Mouse (Mus musculus) neural tube, embryonic 15.5 days (tissue): ENCODE measurements around the gene Mbd3l2. TPM values are rescaled to one million over a fixed set of nuclear protein-coding genes. Genes with fewer than 3 reads are reported as not detected.
"Not testable (repeated sequence)": the region's sequence is repeated elsewhere in the genome, so short reads cannot be mapped to it uniquely, and the experiment has no call there.

Experiments
- ATAC-seq: fragments of 200-750 bp; cut with Nextera tagmentation; 2 replicates; pipeline ENCODE4 v1.8.0; 2017; ENCODE audit warnings: mild to moderate bottlenecking, moderate TSS enrichment, moderate library complexity; ENCODE audit not compliant: low FRiP score
- H3K27ac ChIP-seq: fragments of 300-500 bp; sonication (generic); replicated peaks from 2 replicates; pipeline ENCODE4 v1.5.1; 2015; ENCODE audit warnings: mild to moderate bottlenecking, inconsistent platforms
- H3K27me3 ChIP-seq: fragments of 300-500 bp; sonication (generic); replicated peaks from 2 replicates; pipeline ENCODE4 v1.6.1; 2015; ENCODE audit warnings: inconsistent platforms
- H3K36me3 ChIP-seq: fragments of 300-500 bp; sonication (generic); 2 replicates; pipeline ENCODE4 v1.6.1; 2015; ENCODE audit warnings: inconsistent platforms
- H3K4me1 ChIP-seq: fragments of 300-500 bp; sonication (generic); 2 replicates; pipeline ENCODE4 v1.6.1; 2015; ENCODE audit warnings: inconsistent platforms
- H3K4me2 ChIP-seq: fragments of 300-500 bp; sonication (generic); 2 replicates; pipeline ENCODE4 v1.6.1; 2015; ENCODE audit warnings: inconsistent platforms, mild to moderate bottlenecking, moderate library complexity
- H3K4me3 ChIP-seq: fragments of 300-500 bp; sonication (generic); replicated peaks from 2 replicates; pipeline ENCODE4 v1.5.1; 2015; ENCODE audit warnings: mild to moderate bottlenecking, inconsistent platforms
- H3K9ac ChIP-seq: fragments of 300-500 bp; sonication (generic); replicated peaks from 2 replicates; pipeline ENCODE4 v1.6.1; 2015; ENCODE audit warnings: mild to moderate bottlenecking, inconsistent platforms
- H3K9me3 ChIP-seq: fragments of 300-500 bp; sonication (generic); replicated peaks from 2 replicates; pipeline ENCODE4 v1.6.1; 2016; ENCODE audit warnings: inconsistent platforms
- WGBS: fragments of 180-500 bp; shearing (Covaris S2); methylation state at CpG from one replicate; pipeline ENCODE4 v1.1.7; 2015; ENCODE audit warnings: mixed read lengths; 5-methylcytosine and 5-hydroxymethylcytosine counted together
- polyA plus RNA-seq: library from polyadenylated mRNA; unstranded; fragments of >200 nt; fragmentation: Nextera tagmentation; extraction: Ambion mirVana; gene quantifications from 2 replicates; pipeline ENCODE4 v1.2.1, GENCODE M21; 2015

The Mbd3l2 gene
- polyA plus RNA-seq: not detected in 2 replicates

GRCm38 (mm10) chr9:18430354-18430753 lies at the start of gene Mbd3l2:
Mbd3l2 (plus strand) TSS chr9:18430654.
- Histone ChIP-seq H3K4me1 (no peaks in the 10 kb centered on the region), H3K27ac (no peak within 1 kb of the TSS), H3K36me3 (no peaks in the 10 kb centered on the region), H3K4me2 (no peak within 1 kb of the TSS), H3K4me3 (no peak within 1 kb of the TSS), H3K9me3 (no peaks in the 10 kb centered on the region), H3K9ac (no peak within 1 kb of the TSS), H3K27me3 (no peaks in the 10 kb centered on the region)
- ATAC-seq: no peak

- no peaks in the 10 kb centered on the region for H3K9me3 ChIP-seq
- 37% methylated on average over 6 of the region's 6 CpGs for WGBS
- no peaks in the 10 kb centered on the region for H3K27me3 ChIP-seq
- H3K9ac ChIP-seq: no peak overlapping the region
- H3K4me3 ChIP-seq: no peak overlapping the region
- H3K36me3 ChIP-seq: no peaks in the 10 kb centered on the region
- H3K27ac ChIP-seq: no peak overlapping the region
- no peak overlapping the region for H3K4me2 ChIP-seq
- ATAC-seq: no peak
- no peaks in the 10 kb centered on the region for H3K4me1 ChIP-seq
Observed at GRCm38 (mm10) chr9:18385782-18386181, 44.7 kb upstream of the Mbd3l2 start.

- Histone ChIP-seq H3K27ac (no peak overlapping the region), H3K9ac (no peak overlapping the region), H3K9me3 (no peaks in the 10 kb centered on the region), H3K4me3 (no peak overlapping the region), H3K4me2 (no peak overlapping the region), H3K36me3 (no peaks in the 10 kb centered on the region), H3K4me1 (no peaks in the 10 kb centered on the region), H3K27me3 (no peaks in the 10 kb centered on the region)
- ATAC-seq: no peak
- 63% methylated on average over 1 of the region's 1 CpGs for WGBS
Observed at GRCm38 (mm10) chr9:18399629-18400028, 30.8 kb upstream of the Mbd3l2 start.

GRCm38 (mm10) chr9:18402895-18403294 lies 27.6 kb upstream of the Mbd3l2 start, which contains the start of gene Naalad2:
Naalad2 (minus strand) TSS chr9:18402995.
- 82% methylated on average over 2 of the region's 2 CpGs for WGBS
- H3K36me3 ChIP-seq, H3K9ac ChIP-seq, H3K9me3 ChIP-seq, H3K4me3 ChIP-seq, H3K27me3 ChIP-seq, ATAC-seq, H3K4me1 ChIP-seq, H3K27ac ChIP-seq, H3K4me2 ChIP-seq: not testable (repeated sequence)

GRCm38 (mm10) chr9:18404118-18404517 lies 26.3 kb upstream of the Mbd3l2 start, which contains the start of gene Ubtfl1:
Ubtfl1 (plus strand) TSS chr9:18404418.
- ATAC-seq: no peak
- Histone ChIP-seq H3K36me3 (no peaks in the 10 kb centered on the region), H3K27me3 (no peaks in the 10 kb centered on the region), H3K4me1 (no peaks in the 10 kb centered on the region), H3K9ac (no peak within 1 kb of the TSS), H3K4me3 (no peak within 1 kb of the TSS), H3K27ac (no peak within 1 kb of the TSS), H3K4me2 (no peak within 1 kb of the TSS), H3K9me3 (no peaks in the 10 kb centered on the region)
- WGBS: 89% methylated on average over 1 of the region's 1 CpGs

DNA sequence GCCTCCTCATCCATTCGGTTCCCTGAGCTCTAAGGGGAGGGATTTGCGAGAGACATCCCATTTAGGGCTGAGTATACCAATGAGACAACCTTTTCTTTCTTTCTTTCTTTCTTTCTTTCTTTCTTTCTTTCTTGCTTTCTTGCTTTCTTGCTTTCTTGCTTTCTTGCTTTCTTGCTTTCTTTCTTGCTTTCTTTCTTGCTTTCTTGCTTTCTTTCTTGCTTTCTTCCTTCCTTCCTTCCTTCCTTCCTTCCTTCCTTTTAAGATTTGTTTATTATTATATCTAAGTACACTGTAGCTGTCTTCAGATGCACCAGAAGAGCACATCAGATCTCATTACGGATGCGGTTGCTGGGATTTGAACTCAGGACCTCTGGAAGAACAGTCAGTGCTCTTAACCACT lies 18.1 kb upstream of the Mbd3l2 start:
- not testable (repeated sequence) for H3K27me3 ChIP-seq, ATAC-seq, H3K36me3 ChIP-seq, H3K4me3 ChIP-seq, H3K27ac ChIP-seq, H3K9ac ChIP-seq, H3K9me3 ChIP-seq, H3K4me1 ChIP-seq, H3K4me2 ChIP-seq
- 90% methylated on average over 4 of the region's 4 CpGs for WGBS

GRCm38 (mm10) chr9:18431687-18432086 lies 1.2 kb downstream of the Mbd3l2 start:
- Histone ChIP-seq H3K4me2 (no peak overlapping the region), H3K9ac (no peak overlapping the region), H3K27me3 (no peaks in the 10 kb centered on the region), H3K4me3 (no peak overlapping the region), H3K9me3 (no peaks in the 10 kb centered on the region), H3K27ac (no peak overlapping the region), H3K36me3 (no peaks in the 10 kb centered on the region), H3K4me1 (no peaks in the 10 kb centered on the region)
- ATAC-seq: no peak
- 81% methylated on average over 10 of the region's 10 CpGs for WGBS

DNA sequence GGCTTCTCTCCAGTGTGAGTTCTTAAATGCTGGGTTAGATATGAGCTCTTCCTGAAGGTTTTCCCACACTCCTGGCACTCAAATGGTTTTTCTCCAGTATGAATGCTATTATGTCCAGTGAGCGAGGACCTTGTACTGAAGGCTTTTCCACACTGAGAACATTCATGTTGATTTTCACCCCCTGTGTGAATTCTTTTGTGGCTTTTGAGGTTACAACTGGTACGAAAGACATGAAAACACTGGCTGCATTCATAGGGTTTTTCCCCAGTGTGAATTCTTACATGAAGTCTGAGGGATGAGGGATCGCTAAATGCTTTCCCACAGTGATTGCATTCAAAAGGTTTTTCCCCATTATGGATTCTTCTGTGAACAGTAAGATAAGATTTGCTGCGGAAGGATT lies 26.1 kb downstream of the Mbd3l2 start:
- no peak overlapping the region for H3K27ac ChIP-seq
- ATAC-seq: no peak
- H3K4me3 ChIP-seq: no peak overlapping the region
- H3K4me1 ChIP-seq: no peaks in the 10 kb centered on the region
- WGBS: 84% methylated on average over 4 of the region's 4 CpGs
- no peaks in the 10 kb centered on the region for H3K27me3 ChIP-seq
- H3K9ac ChIP-seq: no peak overlapping the region
- H3K4me2 ChIP-seq: no peak overlapping the region
- H3K9me3 ChIP-seq: peaks cover 6% of the 10 kb centered on the region; the same call in 1 of the 2 replicates
- H3K36me3 ChIP-seq: peaks cover 61% of the 10 kb centered on the region

DNA sequence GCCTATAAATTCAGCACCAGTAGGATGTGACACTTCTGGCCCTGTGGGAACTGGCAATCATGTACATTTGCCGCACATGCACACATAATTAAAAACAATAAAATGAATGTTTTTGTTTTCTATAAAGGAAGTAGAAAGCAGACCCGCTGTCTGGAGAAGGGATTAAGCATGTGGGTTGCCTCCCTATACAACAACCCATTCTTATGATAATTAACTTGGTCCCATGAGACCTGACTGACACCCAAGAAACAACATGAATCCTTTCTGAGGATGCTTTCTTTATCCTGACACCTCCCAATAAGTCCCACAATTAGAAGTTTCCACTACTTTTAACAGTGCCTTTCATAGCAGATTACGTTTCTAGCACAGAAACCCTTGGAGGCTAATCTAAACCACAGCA lies 36.9 kb downstream of the Mbd3l2 start:
- ATAC-seq: no peak
- Histone ChIP-seq H3K9ac (no peak overlapping the region), H3K4me2 (no peak overlapping the region), H3K4me3 (no peak overlapping the region), H3K36me3 (peaks cover 46% of the 10 kb centered on the region), H3K9me3 (no peaks in the 10 kb centered on the region), H3K27ac (no peak overlapping the region), H3K27me3 (no peaks in the 10 kb centered on the region), H3K4me1 (peaks cover 4% of the 10 kb centered on the region; the same call in 1 of the 2 replicates)
- WGBS: 36% methylated on average over 3 of the region's 3 CpGs

GRCm38 (mm10) chr9:18468005-18468404 lies 37.6 kb downstream of the Mbd3l2 start:
- H3K27ac ChIP-seq: no peak overlapping the region
- H3K9ac ChIP-seq: no peak overlapping the region
- peaks cover 8% of the 10 kb centered on the region for H3K4me1 ChIP-seq
- H3K4me3 ChIP-seq: no peak overlapping the region
- H3K27me3 ChIP-seq: no peaks in the 10 kb centered on the region
- no peak for ATAC-seq
- H3K9me3 ChIP-seq: no peaks in the 10 kb centered on the region
- H3K4me2 ChIP-seq: no peak overlapping the region
- peaks cover 44% of the 10 kb centered on the region for H3K36me3 ChIP-seq
- WGBS: 88% methylated on average over 3 of the region's 3 CpGs

GRCm38 (mm10) chr9:18473324-18474128 lies 43.1 kb downstream of the Mbd3l2 start:
- Histone ChIP-seq H3K27me3 (0 out of 2 replicates have a peak, but pooled peaks cover 6% of the 10 kb centered on the region), H3K4me1 (peaks cover 12% of the 10 kb centered on the region), H3K4me2 (peak overlapping the region; percentile 70), H3K9me3 (no peaks in the 10 kb centered on the region), H3K36me3 (peaks cover 10% of the 10 kb centered on the region), H3K9ac (peak overlapping the region; percentile 67), H3K4me3 (peak overlapping the region; percentile 77), H3K27ac (peak overlapping the region; percentile 95)
- peak; percentile 99 for ATAC-seq
- 6% methylated on average over 39 of the region's 39 CpGs for WGBS

- no peak within 1 kb of the TSS for H3K4me2 ChIP-seq
- no peak within 1 kb of the TSS for H3K4me3 ChIP-seq
- H3K4me1 ChIP-seq: peaks cover 4% of the 10 kb centered on the region
- H3K27ac ChIP-seq: no peak within 1 kb of the TSS
- WGBS: 80% methylated on average over 3 of the region's 3 CpGs
- ATAC-seq: no peak
- no peaks in the 10 kb centered on the region for H3K36me3 ChIP-seq
- no peak within 1 kb of the TSS for H3K9ac ChIP-seq
- H3K27me3 ChIP-seq: 0 out of 2 replicates have a peak, but pooled peaks cover 6% of the 10 kb centered on the region
- no peaks in the 10 kb centered on the region for H3K9me3 ChIP-seq
Observed at GRCm38 (mm10) chr9:18478168-18478567, 47.7 kb downstream of the Mbd3l2 start, which contains the start of the genes Zfp558 and Mbd3l1. Zfp558 (minus strand) TSS chr9:18478268. Mbd3l1 (plus strand) TSS chr9:18478359.
